Comparison of ENCODE assay signal across 16 mouse cellular contexts in genomic region chr9:13515976-13516375, GRCm38 (mm10).
"Had no signal": no experiment of that assay in that cellular context is flagged by ENCODE, and none has a peak within 500 bp of the region (broad histone marks: within the 10 kb centered on the region; RNA-seq: fewer than 3 reads in every experiment).

No protein-coding gene starts in this region.

- DNase-seq: heart, postnatal 10 days; heart, postnatal 14 days; heart, postnatal 36 days; heart, postnatal 4 days; kidney, adult 11 months; kidney, adult 18-20 months; kidney, adult 2 months; kidney, adult 8-10 months; kidney, adult 9 months; kidney, postnatal 10 days; kidney, postnatal 14 days; kidney, postnatal 25 days; kidney, postnatal 36 days; kidney, postnatal 4 days; layer of hippocampus, adult 9-11 months; layer of hippocampus, postnatal 36 days had no signal
